Mouse (Mus musculus) frontal cortex, postnatal 36 days (tissue): ENCODE data around the gene Lamc3.

Source experiments
- DNase-seq, 2 experiments: peaks; one replicate each; pipeline ENCODE4 v3.0.0; 2022; ENCODE audit warnings: low spot score in 2 of 2

The Lamc3 gene

GRCm38 (mm10) chr2:31974141-31974808, 87.2 kb downstream of the Lamc3 start, which contains the start of gene Nup214:
Gene Nup214, plus strand, starts transcription at chr2:31974436.
- peak; percentile 99 to 100 for DNase-seq

GRCm38 (mm10) chr2:31974809-31975371, 87.8 kb downstream of the Lamc3 start:
- no peak for DNase-seq

GRCm38 (mm10) chr2:31987774-31988173, 100.7 kb downstream of the Lamc3 start:
- DNase-seq: no peak

- DNase-seq: no peak
Measured at GRCm38 (mm10) chr2:31990961-31991360, 103.9 kb downstream of the Lamc3 start.

- DNase-seq: no peak
Measured at GRCm38 (mm10) chr2:31994896-31995295, 107.8 kb downstream of the Lamc3 start.

- DNase-seq: peak; percentile 74 to 80
Measured at GRCm38 (mm10) chr2:31996060-31996459, 109.0 kb downstream of the Lamc3 start.
